Mouse (Mus musculus): ENCODE data around the gene Il27ra. TPM values are rescaled to one million over a fixed set of nuclear protein-coding genes. Genes with fewer than 3 reads are reported as not detected.

Il27ra gene
- polyA plus RNA-seq (2012) = 0.02 TPM in 1 of 2 replicates, not detected in the other

DNA sequence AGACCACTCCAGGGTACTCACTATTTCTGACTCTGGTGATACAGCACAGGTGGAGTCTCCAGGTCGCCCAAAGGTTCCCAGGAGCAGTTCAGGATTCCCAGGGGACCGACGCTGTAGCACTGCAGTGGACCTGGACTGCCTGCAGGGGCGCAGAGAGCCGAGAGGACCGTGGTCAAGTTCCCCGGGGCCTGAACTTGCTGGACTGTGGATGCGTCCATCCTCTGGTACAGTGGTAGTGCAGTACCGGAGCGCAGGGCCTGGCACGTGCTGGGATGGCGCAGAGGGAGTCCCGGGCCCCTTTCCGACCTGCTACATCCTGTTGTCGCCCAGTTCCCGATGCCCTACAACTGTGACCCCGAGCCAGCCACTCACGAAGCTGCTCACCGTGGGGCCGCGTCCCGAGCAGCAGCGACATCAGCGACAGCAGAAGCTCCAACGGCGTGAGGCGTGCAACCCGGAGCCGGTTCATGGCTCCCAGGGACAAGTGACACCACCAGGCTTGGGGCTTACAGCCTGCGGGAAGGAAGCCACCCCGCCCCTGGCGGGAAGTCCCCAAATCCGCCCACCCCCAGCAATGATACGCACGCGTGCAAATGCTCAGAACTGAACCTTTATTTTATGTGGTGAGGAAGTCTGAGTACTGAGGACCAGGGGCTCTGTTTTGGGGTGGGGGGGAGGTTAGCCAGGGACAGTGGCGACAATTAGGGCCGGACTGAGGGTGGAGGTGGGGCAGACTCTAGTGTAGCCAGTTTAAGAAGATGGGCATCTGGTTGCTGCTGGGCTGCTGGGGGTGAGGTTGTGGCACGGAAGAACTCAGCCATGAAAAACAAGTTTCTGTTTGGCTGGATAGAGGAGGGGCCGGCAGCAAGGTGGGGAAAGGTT, at the start of gene Il27ra:
Il27ra (minus strand) TSS at position 524 of the 882 bp plus-strand sequence.
- peaks cover 4% of the 10 kb centered on the region for H3K4me1 ChIP-seq (ENCODE audit: control insufficient read depth)
- TF ChIP-seq GATA1 (IDR thresholded peaks at IDR 0.05; ENCODE audit: low read length) (no peak), TAL1 (IDR thresholded peaks at IDR 0.05; ENCODE audit: low read length) (no peak)
- peak within 1 kb of the TSS; percentile 38 for H3K4me3 ChIP-seq (replicated peaks)
- H3K36me3 ChIP-seq (ENCODE audit: control insufficient read depth) = no peaks in the 10 kb centered on the region
- peaks cover 49% of the 10 kb centered on the region for H3K27me3 ChIP-seq (ENCODE audit: control insufficient read depth)
- peaks cover 3% of the 10 kb centered on the region; the same call in 1 of the 2 replicates for H3K9me3 ChIP-seq (ENCODE audit: control insufficient read depth, low read length)

DNA sequence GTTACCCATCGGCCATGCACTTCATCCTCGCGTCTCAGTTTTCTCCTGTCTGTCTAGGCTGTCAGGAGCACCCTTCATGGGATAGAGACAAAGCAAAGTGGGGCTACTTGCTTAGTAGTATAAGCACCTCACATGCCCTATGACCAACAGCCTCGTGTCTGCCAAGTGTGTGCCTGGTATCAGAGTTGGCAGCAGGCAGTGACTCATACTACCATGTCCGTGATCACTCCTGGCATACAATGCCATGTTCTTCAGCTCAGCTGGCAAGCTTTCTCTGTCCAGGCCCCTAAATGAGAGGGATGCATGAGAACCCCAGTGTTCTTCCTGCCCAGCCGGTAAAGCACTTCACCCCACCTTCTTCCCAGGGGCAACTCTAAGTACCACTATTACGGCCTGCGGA, 48.2 kb upstream of the Il27ra start:
- no peaks in the 10 kb centered on the region for H3K27me3 ChIP-seq (ENCODE audit: control insufficient read depth)
- no peaks in the 10 kb centered on the region for H3K9me3 ChIP-seq (ENCODE audit: control insufficient read depth, low read length)
- H3K36me3 ChIP-seq (ENCODE audit: control insufficient read depth) = peaks cover 85% of the 10 kb centered on the region
- no peaks in the 10 kb centered on the region for H3K4me1 ChIP-seq (ENCODE audit: control insufficient read depth)
- H3K4me3 ChIP-seq (replicated peaks) = no peak overlapping the region
- TF ChIP-seq GATA1 (IDR thresholded peaks at IDR 0.05; ENCODE audit: low read length) = no peak
- TF ChIP-seq TAL1 (IDR thresholded peaks at IDR 0.05; ENCODE audit: low read length) = no peak

DNA sequence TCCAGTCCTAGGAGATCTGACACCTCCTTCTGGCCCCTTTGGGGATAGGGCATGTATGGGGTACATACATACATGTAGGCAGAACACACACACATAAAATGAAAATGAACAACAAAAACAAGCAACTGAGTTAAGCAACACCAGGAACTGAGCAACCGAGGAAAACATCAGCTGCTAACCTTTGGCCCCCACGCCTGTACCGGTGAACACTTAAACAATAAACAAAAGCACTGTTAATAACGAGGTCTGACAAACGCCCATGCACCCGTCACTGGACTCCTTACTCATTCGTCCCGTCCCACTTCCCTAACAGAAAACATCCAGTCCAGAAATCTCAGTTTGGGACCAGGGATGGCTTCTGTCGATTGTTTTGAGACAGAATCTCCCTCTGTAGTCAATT, 46.9 kb upstream of the Il27ra start:
- Histone ChIP-seq H3K27me3 (ENCODE audit: control insufficient read depth) (no peaks in the 10 kb centered on the region), H3K36me3 (ENCODE audit: control insufficient read depth) (peaks cover 83% of the 10 kb centered on the region), H3K4me1 (ENCODE audit: control insufficient read depth) (no peaks in the 10 kb centered on the region), H3K9me3 (ENCODE audit: control insufficient read depth, low read length) (no peaks in the 10 kb centered on the region), H3K4me3 (replicated peaks) (no peak overlapping the region)
- no peak for TF ChIP-seq TAL1 (IDR thresholded peaks at IDR 0.05; ENCODE audit: low read length)

DNA sequence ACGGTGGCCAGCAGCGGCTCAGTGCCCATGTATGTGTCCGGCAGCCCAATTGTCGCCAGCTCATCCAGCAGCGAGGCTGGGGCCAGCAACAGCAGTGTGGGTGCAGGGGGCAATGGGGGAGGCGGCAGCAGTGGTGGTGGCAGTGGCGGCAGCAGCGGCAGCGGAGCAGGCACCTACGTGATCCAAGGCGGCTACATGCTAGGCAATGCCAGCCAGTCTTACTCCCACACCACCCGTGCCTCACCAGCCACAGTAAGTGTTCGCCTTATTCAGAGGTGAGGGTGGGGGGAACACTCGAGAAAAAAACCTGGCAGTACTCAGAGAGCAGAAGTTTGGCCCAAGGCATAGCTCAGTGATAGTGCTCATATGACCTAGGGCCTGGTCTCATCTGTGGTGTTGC, 45.4 kb upstream of the Il27ra start:
- Histone ChIP-seq H3K27me3 (ENCODE audit: control insufficient read depth) (no peaks in the 10 kb centered on the region), H3K4me1 (ENCODE audit: control insufficient read depth) (no peaks in the 10 kb centered on the region), H3K4me3 (replicated peaks) (no peak overlapping the region), H3K36me3 (ENCODE audit: control insufficient read depth) (peaks cover 81% of the 10 kb centered on the region), H3K9me3 (ENCODE audit: control insufficient read depth, low read length) (no peaks in the 10 kb centered on the region)
- TF ChIP-seq GATA1 (IDR thresholded peaks at IDR 0.05; ENCODE audit: low read length) = no peak
- no peak for TF ChIP-seq TAL1 (IDR thresholded peaks at IDR 0.05; ENCODE audit: low read length)

DNA sequence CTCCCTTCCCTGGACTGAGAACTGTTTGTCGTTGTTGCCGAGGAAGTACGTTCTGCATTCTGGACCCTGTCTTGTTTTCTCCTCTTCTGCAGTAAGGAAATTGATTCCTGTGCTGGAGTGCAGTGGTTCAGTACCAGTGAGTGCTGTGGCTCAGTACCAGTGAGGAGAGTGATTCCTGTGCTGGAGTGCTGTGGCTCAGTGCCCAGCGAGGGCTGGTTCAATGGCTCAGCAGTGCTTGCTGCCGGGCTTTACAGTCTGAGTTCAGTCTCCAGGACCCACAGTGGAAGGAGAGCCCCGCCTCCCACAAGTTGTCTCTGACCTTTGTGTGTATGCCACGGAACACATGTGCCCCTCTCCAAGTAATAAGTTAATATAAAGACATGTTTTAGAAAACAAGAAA, 44.8 kb upstream of the Il27ra start:
- no peaks in the 10 kb centered on the region for H3K4me1 ChIP-seq (ENCODE audit: control insufficient read depth)

DNA sequence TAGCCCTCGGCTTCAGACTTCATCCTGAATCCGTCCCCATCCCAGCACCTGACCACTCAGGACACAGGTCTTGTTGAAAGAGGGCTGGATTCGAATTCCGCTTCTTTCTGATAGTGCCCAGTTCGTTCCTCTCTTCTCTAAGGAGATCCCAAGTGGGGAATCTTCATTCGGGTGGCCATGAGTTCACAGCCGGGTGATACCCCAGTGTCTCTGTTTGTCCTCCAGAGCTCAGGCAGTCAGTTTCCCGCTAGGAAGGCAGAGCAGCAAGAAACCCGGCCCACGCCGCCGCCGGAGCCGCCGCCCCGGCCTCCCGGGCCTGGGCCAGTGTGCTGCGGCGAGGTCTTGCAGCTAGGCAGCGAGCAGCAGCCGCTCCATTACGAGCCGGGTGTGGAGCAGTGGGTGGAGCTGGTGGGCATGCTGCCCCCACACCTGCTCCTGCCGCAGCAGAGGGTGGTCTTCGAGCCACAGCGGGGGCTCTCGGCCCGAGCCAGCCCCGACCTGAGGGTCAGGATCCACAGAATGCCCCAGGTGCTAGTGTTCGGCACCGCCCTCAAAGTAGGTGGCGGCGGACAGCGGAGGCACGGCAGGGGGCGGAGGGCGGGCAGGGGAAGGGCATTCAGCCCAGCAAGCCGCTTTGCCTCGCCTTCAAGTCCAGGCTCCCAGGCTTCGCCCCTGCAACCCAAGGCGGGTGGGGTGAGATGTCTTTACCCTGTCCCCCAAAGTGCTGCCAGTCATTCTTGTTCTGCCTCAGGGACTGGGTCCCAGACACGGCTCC, 42.1 kb upstream of the Il27ra start:
- Histone ChIP-seq H3K4me1 (ENCODE audit: control insufficient read depth) (peaks cover 2% of the 10 kb centered on the region; the same call in 1 of the 2 replicates), H3K36me3 (ENCODE audit: control insufficient read depth) (peaks cover 83% of the 10 kb centered on the region), H3K9me3 (ENCODE audit: control insufficient read depth, low read length) (no peaks in the 10 kb centered on the region), H3K4me3 (replicated peaks) (no peak overlapping the region), H3K27me3 (ENCODE audit: control insufficient read depth) (no peaks in the 10 kb centered on the region)
- no peak for TF ChIP-seq TAL1 (IDR thresholded peaks at IDR 0.05; ENCODE audit: low read length)
- no peak for TF ChIP-seq GATA1 (IDR thresholded peaks at IDR 0.05; ENCODE audit: low read length)

More for the DNA sequence above, 44.8 kb upstream of the Il27ra start:
- no peaks in the 10 kb centered on the region for H3K9me3 ChIP-seq (ENCODE audit: control insufficient read depth, low read length)
- H3K4me3 ChIP-seq (replicated peaks) = no peak overlapping the region
- peaks cover 81% of the 10 kb centered on the region for H3K36me3 ChIP-seq (ENCODE audit: control insufficient read depth)
- no peaks in the 10 kb centered on the region for H3K27me3 ChIP-seq (ENCODE audit: control insufficient read depth)
- no peak for TF ChIP-seq TAL1 (IDR thresholded peaks at IDR 0.05; ENCODE audit: low read length)
- no peak for TF ChIP-seq GATA1 (IDR thresholded peaks at IDR 0.05; ENCODE audit: low read length)

DNA sequence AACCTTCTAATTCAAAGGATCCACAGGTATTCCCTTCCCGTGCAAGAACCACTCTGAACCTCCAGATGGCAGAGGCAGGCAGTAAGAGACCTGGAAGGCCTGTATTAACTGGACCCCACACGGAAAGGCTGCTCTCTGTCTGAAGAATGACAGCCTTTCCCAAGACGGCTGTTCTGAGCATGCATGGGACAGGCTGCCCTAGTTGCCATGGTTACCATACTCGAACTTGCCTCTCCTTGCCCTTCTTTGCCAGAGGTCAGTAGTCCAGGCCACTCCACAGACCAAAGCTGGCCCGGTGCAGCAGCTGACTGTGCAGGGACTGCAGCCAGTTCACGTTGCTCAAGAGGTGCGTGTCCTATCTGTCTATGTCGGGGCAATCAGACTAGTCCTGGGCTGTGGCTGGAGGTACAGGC, 41.4 kb upstream of the Il27ra start:
- Histone ChIP-seq H3K4me1 (ENCODE audit: control insufficient read depth) (peaks cover 2% of the 10 kb centered on the region; the same call in 1 of the 2 replicates), H3K36me3 (ENCODE audit: control insufficient read depth) (peaks cover 81% of the 10 kb centered on the region), H3K4me3 (replicated peaks) (no peak overlapping the region), H3K27me3 (ENCODE audit: control insufficient read depth) (no peaks in the 10 kb centered on the region), H3K9me3 (ENCODE audit: control insufficient read depth, low read length) (no peaks in the 10 kb centered on the region)
- TF ChIP-seq GATA1 (IDR thresholded peaks at IDR 0.05; ENCODE audit: low read length) = no peak
- TF ChIP-seq TAL1 (IDR thresholded peaks at IDR 0.05; ENCODE audit: low read length) = no peak

DNA sequence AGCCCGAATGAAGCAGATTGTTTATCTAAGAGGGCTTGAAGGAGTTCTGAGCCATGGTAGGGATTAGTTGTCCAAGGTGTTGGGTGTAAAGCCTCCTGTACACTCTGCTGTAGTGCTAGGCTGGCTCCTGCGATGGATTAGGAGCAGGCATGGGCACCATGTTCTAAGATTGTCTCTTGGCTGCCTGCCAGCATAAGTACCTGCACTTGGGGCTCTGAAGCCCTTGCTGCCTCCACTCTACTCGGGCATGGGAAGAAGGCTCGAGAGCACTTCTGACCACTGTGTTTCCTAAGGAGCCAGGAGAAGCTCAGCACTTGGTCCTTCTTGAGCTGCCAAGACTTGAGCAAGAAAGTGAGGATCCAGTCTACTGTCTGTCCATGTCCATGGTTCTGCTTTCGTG, 36.8 kb upstream of the Il27ra start:
- H3K36me3 ChIP-seq (ENCODE audit: control insufficient read depth) = peaks cover 72% of the 10 kb centered on the region
- H3K9me3 ChIP-seq (ENCODE audit: control insufficient read depth, low read length) = no peaks in the 10 kb centered on the region
- no peak overlapping the region for H3K4me3 ChIP-seq (replicated peaks)
- no peaks in the 10 kb centered on the region for H3K27me3 ChIP-seq (ENCODE audit: control insufficient read depth)
- TF ChIP-seq GATA1 (IDR thresholded peaks at IDR 0.05; ENCODE audit: low read length) = no peak
- no peak for TF ChIP-seq TAL1 (IDR thresholded peaks at IDR 0.05; ENCODE audit: low read length)
- peaks cover 5% of the 10 kb centered on the region; the same call in 1 of the 2 replicates for H3K4me1 ChIP-seq (ENCODE audit: control insufficient read depth)

DNA sequence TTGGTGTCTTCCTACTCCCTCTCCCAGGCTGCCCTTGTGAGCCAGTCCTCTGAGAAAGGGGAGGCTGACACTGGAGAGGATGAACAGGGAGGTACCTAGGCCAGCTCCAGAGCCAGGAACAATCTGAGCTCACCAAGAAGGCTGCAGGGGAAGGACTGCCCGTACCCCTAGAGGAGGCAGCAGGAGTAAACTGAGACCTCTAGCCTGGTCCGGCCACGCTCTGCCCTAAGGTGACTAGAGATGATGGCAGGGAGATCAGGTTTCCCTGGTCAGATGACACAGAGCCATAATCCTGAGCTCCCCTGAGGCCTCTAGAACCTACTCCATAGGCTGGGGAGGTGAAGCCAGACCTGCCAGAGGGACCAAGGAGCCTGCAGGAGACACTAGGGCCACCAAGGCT, 34.5 kb upstream of the Il27ra start:
- H3K36me3 ChIP-seq (ENCODE audit: control insufficient read depth) = peaks cover 57% of the 10 kb centered on the region
- no peak overlapping the region for H3K4me3 ChIP-seq (replicated peaks)
- TF ChIP-seq GATA1 (IDR thresholded peaks at IDR 0.05; ENCODE audit: low read length) (no peak), TAL1 (IDR thresholded peaks at IDR 0.05; ENCODE audit: low read length) (no peak)
- peaks cover 7% of the 10 kb centered on the region; the same call in 1 of the 2 replicates for H3K4me1 ChIP-seq (ENCODE audit: control insufficient read depth)
- no peaks in the 10 kb centered on the region for H3K27me3 ChIP-seq (ENCODE audit: control insufficient read depth)
- no peaks in the 10 kb centered on the region for H3K9me3 ChIP-seq (ENCODE audit: control insufficient read depth, low read length)
